Mouse (Mus musculus): ENCODE measurements around the gene Ttc23. TPM values are rescaled to one million over a fixed set of nuclear protein-coding genes. Genes with fewer than 3 reads are reported as not detected.

Gene Ttc23
- total and polyA plus RNA-seq, 3 experiments: 0.03 to 3.9 (median 1.1) TPM

GRCm38 (mm10) chr7:67652211-67652610 is 5.0 kb downstream of the Ttc23 start:
- H3K9me3 ChIP-seq (replicated peaks): no peaks in the 10 kb centered on the region
- H3K4me1 ChIP-seq (ENCODE audit: insufficient read depth, low read depth, low read length): peaks cover 3% of the 10 kb centered on the region; the same call in 1 of the 2 replicates
- H3K27me3 ChIP-seq (ENCODE audit: insufficient read depth, low read length): peaks cover 2% of the 10 kb centered on the region; the same call in 1 of the 2 replicates
- TF ChIP-seq TAL1 (conservative IDR thresholded peaks at IDR 0.05; ENCODE audit: low read depth, low read length): no peak
- TF ChIP-seq GATA2 (IDR thresholded peaks at IDR 0.05; ENCODE audit: borderline replicate concordance, low read depth, low read length): no peak
- TF ChIP-seq POLR2AphosphoS5 (IDR thresholded peaks at IDR 0.05; ENCODE audit: insufficient replicate concordance, low read depth, low read length): no peak
- TF ChIP-seq GATA1 (IDR thresholded peaks at IDR 0.05; ENCODE audit: borderline replicate concordance, low read length): no peak
- no peak for TF ChIP-seq CTCF (IDR thresholded peaks at IDR 0.05; ENCODE audit: low read depth, low read length)
- ATAC-seq (ENCODE audit: extremely low read depth, insufficient number of reproducible peaks, low FRiP score, poor library complexity, severe bottlenecking): no peak
- DNase-seq (ENCODE audit: low spot score): no peak
- H3K36me3 ChIP-seq (replicated peaks): no peaks in the 10 kb centered on the region
- no peak overlapping the region for H3K4me3 ChIP-seq (ENCODE audit: low read depth, low read length)

GRCm38 (mm10) chr7:67654668-67655067 is 7.5 kb downstream of the Ttc23 start:
- Histone ChIP-seq H3K4me3 (ENCODE audit: low read depth, low read length) (no peak overlapping the region), H3K4me1 (ENCODE audit: insufficient read depth, low read depth, low read length) (no peaks in the 10 kb centered on the region), H3K9me3 (replicated peaks) (no peaks in the 10 kb centered on the region), H3K36me3 (replicated peaks) (no peaks in the 10 kb centered on the region), H3K27me3 (ENCODE audit: insufficient read depth, low read length) (peaks cover 2% of the 10 kb centered on the region; the same call in 1 of the 2 replicates)
- DNase-seq (ENCODE audit: low spot score): no peak
- no peak for ATAC-seq (ENCODE audit: extremely low read depth, insufficient number of reproducible peaks, low FRiP score, poor library complexity, severe bottlenecking)
- TF ChIP-seq POLR2AphosphoS5 (IDR thresholded peaks at IDR 0.05; ENCODE audit: insufficient replicate concordance, low read depth, low read length) (no peak), GATA2 (IDR thresholded peaks at IDR 0.05; ENCODE audit: borderline replicate concordance, low read depth, low read length) (no peak), TAL1 (conservative IDR thresholded peaks at IDR 0.05; ENCODE audit: low read depth, low read length) (no peak), CTCF (IDR thresholded peaks at IDR 0.05; ENCODE audit: low read depth, low read length) (no peak), GATA1 (IDR thresholded peaks at IDR 0.05; ENCODE audit: borderline replicate concordance, low read length) (no peak)

- ATAC-seq (ENCODE audit: extremely low read depth, insufficient number of reproducible peaks, low FRiP score, poor library complexity, severe bottlenecking) (no peak), DNase-seq (ENCODE audit: low spot score) (no peak)
- no peaks in the 10 kb centered on the region for H3K9me3 ChIP-seq (replicated peaks)
- H3K36me3 ChIP-seq (replicated peaks): no peaks in the 10 kb centered on the region
- no peaks in the 10 kb centered on the region for H3K4me1 ChIP-seq (ENCODE audit: insufficient read depth, low read depth, low read length)
- H3K4me3 ChIP-seq (ENCODE audit: low read depth, low read length): no peak overlapping the region
- peaks cover 2% of the 10 kb centered on the region; the same call in 1 of the 2 replicates for H3K27me3 ChIP-seq (ENCODE audit: insufficient read depth, low read length)
- TF ChIP-seq TAL1 (conservative IDR thresholded peaks at IDR 0.05; ENCODE audit: low read depth, low read length) (no peak), POLR2AphosphoS5 (IDR thresholded peaks at IDR 0.05; ENCODE audit: insufficient replicate concordance, low read depth, low read length) (no peak), CTCF (IDR thresholded peaks at IDR 0.05; ENCODE audit: low read depth, low read length) (no peak), GATA2 (IDR thresholded peaks at IDR 0.05; ENCODE audit: borderline replicate concordance, low read depth, low read length) (no peak), GATA1 (IDR thresholded peaks at IDR 0.05; ENCODE audit: borderline replicate concordance, low read length) (no peak)
Measured at GRCm38 (mm10) chr7:67655186-67655585, 8.0 kb downstream of the Ttc23 start.

- DNase-seq (ENCODE audit: low spot score): no peak
- Histone ChIP-seq H3K36me3 (replicated peaks) (no peaks in the 10 kb centered on the region), H3K27me3 (ENCODE audit: insufficient read depth, low read length) (peaks cover 2% of the 10 kb centered on the region; the same call in 1 of the 2 replicates), H3K4me3 (ENCODE audit: low read depth, low read length) (no peak overlapping the region), H3K9me3 (replicated peaks) (no peaks in the 10 kb centered on the region), H3K4me1 (ENCODE audit: insufficient read depth, low read depth, low read length) (no peaks in the 10 kb centered on the region)
- no peak for ATAC-seq (ENCODE audit: extremely low read depth, insufficient number of reproducible peaks, low FRiP score, poor library complexity, severe bottlenecking)
- TF ChIP-seq POLR2AphosphoS5 (IDR thresholded peaks at IDR 0.05; ENCODE audit: insufficient replicate concordance, low read depth, low read length) (no peak), TAL1 (conservative IDR thresholded peaks at IDR 0.05; ENCODE audit: low read depth, low read length) (no peak), CTCF (IDR thresholded peaks at IDR 0.05; ENCODE audit: low read depth, low read length) (no peak), GATA2 (IDR thresholded peaks at IDR 0.05; ENCODE audit: borderline replicate concordance, low read depth, low read length) (no peak)
Measured at GRCm38 (mm10) chr7:67658110-67658509, 10.9 kb downstream of the Ttc23 start.

GRCm38 (mm10) chr7:67662424-67662823 is 15.2 kb downstream of the Ttc23 start:
- ATAC-seq (ENCODE audit: extremely low read depth, insufficient number of reproducible peaks, low FRiP score, poor library complexity, severe bottlenecking) (no peak), DNase-seq (ENCODE audit: low spot score) (no peak)
- H3K36me3 ChIP-seq (replicated peaks): no peaks in the 10 kb centered on the region
- no peaks in the 10 kb centered on the region for H3K4me1 ChIP-seq (ENCODE audit: insufficient read depth, low read depth, low read length)
- no peaks in the 10 kb centered on the region; the same call in 1 of the 2 replicates for H3K9me3 ChIP-seq (replicated peaks)
- TF ChIP-seq GATA1 (IDR thresholded peaks at IDR 0.05; ENCODE audit: borderline replicate concordance, low read length) (no peak), CTCF (IDR thresholded peaks at IDR 0.05; ENCODE audit: low read depth, low read length) (no peak), TAL1 (conservative IDR thresholded peaks at IDR 0.05; ENCODE audit: low read depth, low read length) (no peak), POLR2AphosphoS5 (IDR thresholded peaks at IDR 0.05; ENCODE audit: insufficient replicate concordance, low read depth, low read length) (no peak), GATA2 (IDR thresholded peaks at IDR 0.05; ENCODE audit: borderline replicate concordance, low read depth, low read length) (no peak)
- H3K4me3 ChIP-seq (ENCODE audit: low read depth, low read length): no peak overlapping the region
- H3K27me3 ChIP-seq (ENCODE audit: insufficient read depth, low read length): peaks cover 3% of the 10 kb centered on the region; the same call in 1 of the 2 replicates

- H3K36me3 ChIP-seq (replicated peaks): no peaks in the 10 kb centered on the region
- H3K9me3 ChIP-seq (replicated peaks): no peaks in the 10 kb centered on the region; the same call in 1 of the 2 replicates
- peaks cover 3% of the 10 kb centered on the region; the same call in 1 of the 2 replicates for H3K27me3 ChIP-seq (ENCODE audit: insufficient read depth, low read length)
- no peak for TF ChIP-seq TAL1 (conservative IDR thresholded peaks at IDR 0.05; ENCODE audit: low read depth, low read length)
- no peak for TF ChIP-seq CTCF (IDR thresholded peaks at IDR 0.05; ENCODE audit: low read depth, low read length)
- no peak for TF ChIP-seq GATA2 (IDR thresholded peaks at IDR 0.05; ENCODE audit: borderline replicate concordance, low read depth, low read length)
- TF ChIP-seq GATA1 (IDR thresholded peaks at IDR 0.05; ENCODE audit: borderline replicate concordance, low read length): no peak
- TF ChIP-seq POLR2AphosphoS5 (IDR thresholded peaks at IDR 0.05; ENCODE audit: insufficient replicate concordance, low read depth, low read length): no peak
- H3K4me1 ChIP-seq (ENCODE audit: insufficient read depth, low read depth, low read length): no peaks in the 10 kb centered on the region
- H3K4me3 ChIP-seq (ENCODE audit: low read depth, low read length): no peak overlapping the region
- no peak for DNase-seq (ENCODE audit: low spot score)
- no peak for ATAC-seq (ENCODE audit: extremely low read depth, insufficient number of reproducible peaks, low FRiP score, poor library complexity, severe bottlenecking)
Measured at GRCm38 (mm10) chr7:67663981-67664694, 16.9 kb downstream of the Ttc23 start.

All from G1E (cell line).